Mouse (Mus musculus) adrenal gland, adult 8-10 months (tissue): ENCODE data around the gene Kat2a. TPM values are rescaled to one million over a fixed set of nuclear protein-coding genes. Genes with fewer than 3 reads are reported as not detected.

ENCODE experiments used
- DNase-seq: peaks from one replicate; pipeline ENCODE4 v3.0.0; 2022
- total RNA-seq, 4 experiments: library from RNA; stranded (reverse); gene quantifications; 2 replicates each; pipeline ENCODE4 v1.2.4; 2022

Gene Kat2a
- total RNA-seq, 4 experiments from 2014 or later = 43.3 to 57.7 (median 52.2) TPM

DNA sequence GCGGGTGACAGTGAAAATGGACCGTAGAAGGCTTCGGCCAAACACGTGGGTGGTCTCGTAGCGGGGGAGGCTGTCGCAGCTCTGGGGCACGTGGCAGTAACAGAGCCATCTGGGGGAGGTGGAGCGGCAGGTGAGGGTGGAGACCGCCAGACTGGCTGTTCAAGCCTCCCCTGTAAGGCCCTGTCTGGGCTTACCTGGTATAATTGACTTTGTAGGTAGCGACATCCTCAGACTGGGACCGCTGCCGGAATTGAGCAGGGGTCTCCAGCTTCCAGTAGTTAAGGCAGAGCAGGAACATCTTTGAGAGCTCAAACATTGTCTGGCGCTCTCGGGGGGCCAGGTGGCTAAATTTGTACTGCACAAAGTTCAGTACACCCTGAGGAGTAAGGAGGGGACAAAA is 1.7 kb downstream of the Kat2a start:
- no peak for DNase-seq

DNA sequence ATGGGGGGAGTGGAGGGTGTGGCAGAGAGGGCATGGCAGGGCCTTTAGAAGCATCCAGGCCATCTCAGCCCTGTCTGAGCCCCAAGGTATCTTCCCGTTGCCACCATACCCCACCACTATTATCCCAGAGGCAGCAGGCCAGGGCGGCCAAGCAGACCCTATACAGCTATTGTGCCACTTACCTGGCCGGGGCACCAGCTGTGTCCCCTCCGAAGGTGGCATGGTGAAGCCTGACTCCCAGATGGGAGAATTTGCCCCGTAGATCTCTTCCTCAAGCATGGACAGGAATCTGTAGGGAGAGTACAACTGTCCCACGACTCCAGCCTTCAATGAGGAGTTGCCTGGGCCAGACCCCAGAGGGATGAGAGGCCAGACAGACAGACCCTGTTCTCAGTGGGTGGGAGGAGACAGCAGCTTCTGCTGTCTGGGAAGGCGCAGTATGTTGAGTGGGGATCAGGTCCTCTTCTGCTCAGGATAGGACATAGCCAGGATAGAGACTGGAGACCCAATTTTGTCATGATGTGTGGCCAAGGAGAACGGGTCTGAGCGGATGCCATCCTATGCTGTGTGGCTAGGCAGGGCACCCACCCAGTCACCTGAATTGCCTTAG is 3.0 kb downstream of the Kat2a start:
- DNase-seq = no peak

DNA sequence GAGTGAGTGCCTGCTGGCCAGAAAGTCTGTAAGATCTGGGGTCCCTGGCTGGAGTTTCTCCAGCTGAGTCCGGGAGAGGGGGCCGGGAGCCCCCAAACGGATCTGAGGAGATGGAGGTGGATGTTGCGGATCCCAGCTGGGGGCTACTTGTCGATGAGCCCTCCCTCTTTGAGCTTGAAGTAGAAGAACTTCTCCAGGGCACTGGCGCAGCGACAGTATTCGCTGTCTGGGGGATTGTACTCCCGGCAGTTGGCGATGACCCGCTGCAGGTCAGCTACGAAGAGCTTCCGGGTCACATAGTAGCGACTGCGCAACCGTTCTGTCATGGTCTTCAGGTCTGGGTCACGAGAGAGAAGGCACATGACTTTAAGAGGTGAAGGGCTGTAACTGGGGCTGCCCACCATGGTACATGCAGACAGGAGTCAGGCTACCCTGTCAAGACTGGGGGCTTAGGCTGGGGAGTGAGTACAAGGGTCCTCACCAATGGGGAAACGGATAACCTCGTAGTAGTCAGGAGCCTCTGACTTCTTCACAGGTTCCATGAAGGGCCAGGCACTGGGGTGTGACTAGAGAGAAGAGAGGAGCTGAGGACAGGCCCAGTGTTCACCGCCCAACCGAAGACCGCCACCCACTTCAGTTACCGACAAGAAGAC is 7.0 kb downstream of the Kat2a start:
- no peak for DNase-seq

GRCm38 (mm10) chr11:100703851-100704531 is 8.3 kb downstream of the Kat2a start, which contains the start of gene Dhx58:
Gene Dhx58, minus strand, starts transcription at chr11:100704271.
- DNase-seq = no peak

DNA sequence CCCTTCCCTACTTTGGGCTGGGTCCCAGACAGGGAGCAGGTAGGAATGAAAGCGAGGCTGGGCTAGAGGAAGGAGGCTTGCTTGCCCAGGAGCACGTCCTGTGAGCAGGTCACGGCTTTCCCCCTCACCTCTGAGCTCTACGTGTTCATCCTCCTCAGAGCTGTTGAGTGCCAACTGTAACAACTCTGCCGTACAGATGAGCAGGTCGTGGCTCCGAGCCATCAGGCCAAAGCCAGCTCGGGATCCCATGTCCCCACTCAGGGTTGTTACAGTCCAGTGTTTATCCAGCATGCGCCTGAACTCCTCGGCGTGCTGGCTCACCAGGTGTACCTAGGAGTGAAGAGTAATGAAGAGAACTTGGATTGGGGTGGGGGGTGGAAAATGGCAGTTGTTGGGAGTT is 8.9 kb downstream of the Kat2a start:
- no peak for DNase-seq

DNA sequence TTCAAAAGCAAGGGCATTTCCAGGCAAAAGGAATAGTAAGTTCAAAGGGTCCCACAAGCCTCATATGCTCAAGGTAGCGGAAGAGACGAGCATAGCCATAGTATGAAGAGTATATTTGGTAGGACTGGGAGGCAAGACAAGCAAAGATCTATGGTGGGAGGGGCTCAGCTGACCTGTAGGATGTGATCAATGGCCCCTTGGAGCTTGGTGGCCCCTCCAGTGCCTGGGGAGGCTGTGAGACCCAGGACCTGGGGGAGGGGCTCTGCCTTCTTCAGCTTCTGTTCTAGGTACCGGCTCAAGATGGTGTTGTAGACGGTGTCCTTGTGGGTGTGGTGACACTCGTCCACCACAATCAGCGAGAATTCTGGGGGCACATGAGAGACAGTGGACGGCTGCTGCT is 9.4 kb downstream of the Kat2a start:
- no peak for DNase-seq

DNA sequence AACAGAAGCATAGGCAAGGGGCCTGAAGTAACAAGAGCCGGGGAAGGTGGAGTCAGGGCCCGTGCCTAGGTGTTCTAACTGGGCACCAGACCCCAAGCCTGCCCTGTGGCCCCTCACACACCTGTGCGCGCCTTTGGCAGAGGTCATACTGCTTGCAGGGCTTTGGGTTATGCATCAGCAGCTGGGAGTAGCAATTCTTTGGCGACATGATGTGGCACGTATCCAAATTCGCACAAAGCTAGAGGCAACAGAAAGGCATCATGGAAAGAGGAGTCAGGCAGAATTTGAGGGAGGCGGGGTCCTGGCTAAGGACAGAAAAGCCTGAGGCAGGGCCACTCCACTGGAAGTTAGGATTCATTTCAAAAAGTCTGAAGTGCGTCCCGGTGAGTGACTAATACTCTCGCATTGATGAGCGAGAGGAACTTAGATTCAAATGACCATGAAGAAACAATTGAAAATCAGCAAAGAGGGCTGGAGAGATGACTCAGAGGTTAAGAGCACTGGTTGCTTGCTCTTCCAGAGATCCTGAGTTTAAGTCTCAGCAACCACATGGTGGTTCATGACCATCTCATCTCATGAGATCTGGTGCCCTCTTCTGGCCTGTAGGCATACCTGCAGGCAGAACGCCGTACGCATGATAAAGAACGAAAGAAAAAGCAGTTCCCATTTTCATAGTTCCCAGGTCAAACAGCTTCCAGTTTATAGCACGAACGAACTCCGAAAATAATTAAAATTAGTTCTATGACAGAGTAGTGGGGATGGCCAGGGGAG is 10.0 kb downstream of the Kat2a start:
- DNase-seq = no peak

DNA sequence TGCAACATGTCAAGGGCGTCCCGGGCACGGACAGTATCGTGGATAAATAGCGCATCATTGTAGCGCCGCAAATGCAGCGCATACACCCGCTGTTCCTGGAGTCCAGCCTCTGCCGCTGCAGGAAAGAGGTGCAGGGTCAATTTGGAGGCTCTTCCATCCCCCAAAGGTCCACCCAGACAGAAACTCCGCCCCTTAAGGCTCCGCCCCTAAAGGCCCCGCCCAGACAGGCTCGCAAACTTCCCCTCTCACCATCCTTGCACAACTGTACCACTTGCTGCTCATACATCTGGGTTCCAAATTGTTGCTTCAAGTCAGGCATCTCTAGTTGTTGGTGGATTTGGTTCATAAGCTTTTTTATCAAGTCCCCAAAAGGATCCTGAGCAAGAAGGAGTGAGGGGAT is 11.0 kb downstream of the Kat2a start:
- DNase-seq = peak; percentile 84

DNA sequence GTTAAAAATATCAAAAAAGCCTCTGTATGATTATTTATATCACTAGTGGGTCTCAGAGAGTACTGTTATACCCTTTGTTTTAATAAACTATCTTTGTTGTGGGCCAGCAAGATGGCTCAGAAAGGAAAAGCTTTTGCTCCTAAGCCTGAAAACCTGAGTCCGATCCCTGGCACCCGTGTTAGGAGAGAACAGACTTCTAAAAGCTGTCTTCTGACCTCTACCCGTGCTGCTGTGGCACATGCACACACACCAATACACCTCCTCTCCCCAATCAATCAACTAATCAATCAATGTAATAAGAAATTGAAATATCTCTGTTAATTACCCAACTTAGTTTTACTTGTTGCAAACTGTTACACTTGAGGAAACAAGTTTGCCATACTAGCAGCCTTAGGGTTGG is 11.6 kb downstream of the Kat2a start:
- DNase-seq = no peak

- DNase-seq = peak; percentile 67
Measured at GRCm38 (mm10) chr11:100697921-100698320, 14.3 kb downstream of the Kat2a start.

GRCm38 (mm10) chr11:100694926-100695325 is 17.3 kb downstream of the Kat2a start:
- DNase-seq = no peak

DNA sequence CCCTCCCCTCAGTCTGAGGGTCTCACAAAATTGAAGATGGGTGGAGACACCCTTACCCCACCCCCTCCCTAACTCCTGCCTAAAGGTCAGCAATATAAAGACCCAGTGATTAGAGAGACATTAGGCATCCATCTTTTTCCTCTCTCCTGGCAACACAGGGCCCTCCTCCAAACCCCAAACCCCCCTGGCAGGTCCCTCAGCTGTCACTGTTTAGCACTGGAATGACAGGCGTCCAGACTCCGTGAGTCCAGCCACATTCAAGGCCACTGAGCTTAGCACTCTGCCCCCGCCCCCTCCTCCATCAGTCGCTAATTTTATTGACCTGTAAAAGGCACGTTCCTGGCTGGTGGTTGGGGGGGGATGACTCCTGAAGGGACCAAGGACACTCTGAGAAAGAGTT is 19.1 kb downstream of the Kat2a start:
- DNase-seq = no peak

DNA sequence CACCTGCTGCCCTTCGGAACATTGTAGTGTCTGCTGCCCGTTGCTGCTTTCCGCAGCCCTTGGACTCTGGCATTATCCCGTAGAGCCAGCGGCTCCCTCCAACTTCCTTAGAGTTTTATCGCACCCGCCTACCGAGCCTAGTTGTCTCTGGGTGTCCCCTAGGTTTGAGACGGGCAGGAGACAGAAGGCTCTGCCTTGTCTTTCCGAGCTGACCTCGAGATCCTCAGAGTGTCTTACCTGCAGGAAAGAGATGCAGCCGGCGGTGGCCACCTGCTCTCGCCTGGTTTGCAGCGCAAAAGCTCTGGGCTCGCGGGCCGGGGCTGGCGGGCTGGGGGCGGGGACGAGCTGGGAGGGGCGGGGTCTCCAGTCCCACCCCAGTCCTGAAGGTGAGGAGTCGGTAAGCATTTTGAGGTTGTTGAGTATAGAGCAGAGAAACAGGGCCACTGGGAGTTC is 20.1 kb downstream of the Kat2a start, which contains the start of gene Zfp385c:
TSS of gene Zfp385c (minus strand) at position 292 of the 453 bp plus-strand sequence.
- no peak for DNase-seq

- DNase-seq = no peak
Measured at GRCm38 (mm10) chr11:100690389-100690788, 21.9 kb downstream of the Kat2a start.

- DNase-seq = no peak
Measured at GRCm38 (mm10) chr11:100688443-100688842, 23.8 kb downstream of the Kat2a start.

DNA sequence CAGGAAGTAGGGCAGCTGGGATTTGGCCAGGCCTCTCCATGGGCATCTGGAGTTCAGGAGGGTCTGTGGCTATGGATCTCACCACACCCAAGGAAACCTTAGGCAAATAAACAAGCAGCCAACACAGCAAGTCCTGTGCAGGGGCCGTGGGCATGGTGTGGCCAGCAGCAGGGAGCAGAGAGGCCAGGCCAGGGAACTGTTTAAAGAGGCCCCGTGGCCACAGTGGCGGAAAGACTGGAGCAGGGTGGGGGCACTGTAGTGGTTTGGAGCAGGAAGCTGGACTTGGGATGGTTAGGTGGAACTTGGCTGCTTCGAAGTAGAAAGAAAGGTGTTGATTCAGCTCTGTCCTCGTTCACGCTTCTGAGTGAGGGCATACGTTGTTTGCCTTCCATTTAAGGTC is 25.0 kb downstream of the Kat2a start:
- DNase-seq = no peak

DNA sequence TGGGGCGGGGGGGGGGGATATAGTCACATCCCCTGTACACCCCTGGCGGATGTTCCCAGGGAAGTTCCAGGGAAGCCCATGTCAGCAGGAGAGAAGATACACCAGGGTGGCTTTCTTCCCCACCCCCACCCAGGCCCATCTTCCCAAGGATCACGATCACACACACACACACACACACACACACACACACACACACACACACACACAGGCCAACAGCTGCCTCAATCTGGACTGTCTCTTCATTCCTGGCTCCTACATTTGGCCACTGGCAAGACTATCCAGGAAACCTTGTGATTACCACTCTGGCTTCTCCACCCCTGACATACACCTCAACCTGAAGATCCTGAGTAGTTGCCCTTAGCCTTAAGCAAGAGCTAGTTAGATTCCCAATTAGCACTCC is 26.9 kb downstream of the Kat2a start:
- no peak for DNase-seq

DNA sequence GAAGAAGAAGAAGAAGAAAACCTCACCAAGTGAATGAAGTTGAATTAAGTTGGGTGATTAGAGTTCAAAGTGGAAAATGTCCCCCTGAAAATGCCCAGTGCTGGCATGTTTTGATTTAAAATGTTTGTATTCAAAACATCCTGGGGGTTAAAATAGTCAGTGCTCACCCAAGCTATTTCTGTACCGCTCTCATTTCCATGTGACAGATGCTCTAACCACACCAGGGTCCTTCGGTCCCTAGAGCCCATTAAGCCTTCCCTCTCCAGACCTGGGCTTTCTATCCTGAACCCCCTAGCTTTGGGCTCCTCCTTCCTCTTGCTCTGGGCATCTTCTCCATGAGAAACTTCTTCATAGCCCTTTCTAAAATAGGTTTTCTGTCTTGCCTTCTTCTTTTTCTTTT is 28.2 kb downstream of the Kat2a start:
- no peak for DNase-seq

DNA sequence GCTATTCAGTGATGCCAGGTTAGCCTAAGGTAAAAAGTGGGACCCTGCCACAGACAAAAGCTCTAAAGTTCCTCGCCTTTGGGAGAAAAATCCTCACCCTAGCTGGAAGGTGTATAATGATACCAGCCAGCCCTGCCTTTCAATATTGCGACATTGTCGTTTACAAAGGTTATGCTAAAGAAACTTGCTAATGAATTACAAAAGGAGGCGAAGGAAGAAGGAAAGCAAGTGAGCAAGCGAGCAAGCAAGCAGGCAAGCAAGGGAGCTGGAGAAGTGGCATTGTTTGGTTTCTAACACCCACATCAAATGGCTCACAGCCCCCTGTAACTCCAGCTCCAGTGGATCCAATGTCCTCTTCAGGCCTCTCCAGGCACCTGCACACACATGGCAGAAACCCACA is 29.7 kb downstream of the Kat2a start:
- DNase-seq = no peak

DNA sequence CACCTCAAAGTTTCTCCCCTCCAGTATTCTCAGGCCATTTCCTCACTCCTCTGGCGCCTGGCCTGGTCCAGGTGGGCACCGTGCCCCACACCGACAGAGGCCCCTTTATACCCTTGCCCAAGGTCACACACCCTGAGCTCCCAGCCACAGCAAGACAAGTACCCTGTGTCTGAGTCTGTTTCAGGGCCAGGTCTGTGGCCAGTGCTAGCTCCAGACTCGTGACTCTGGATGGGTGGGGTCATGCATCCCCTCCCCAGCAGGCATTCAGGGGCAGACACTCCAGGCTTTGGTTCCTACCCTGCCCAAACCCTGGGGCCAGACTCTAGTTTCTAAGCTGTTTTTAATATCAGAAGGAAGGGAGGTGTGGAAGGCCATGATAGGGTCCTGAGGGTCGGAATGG is 30.4 kb downstream of the Kat2a start:
- DNase-seq = no peak

DNA sequence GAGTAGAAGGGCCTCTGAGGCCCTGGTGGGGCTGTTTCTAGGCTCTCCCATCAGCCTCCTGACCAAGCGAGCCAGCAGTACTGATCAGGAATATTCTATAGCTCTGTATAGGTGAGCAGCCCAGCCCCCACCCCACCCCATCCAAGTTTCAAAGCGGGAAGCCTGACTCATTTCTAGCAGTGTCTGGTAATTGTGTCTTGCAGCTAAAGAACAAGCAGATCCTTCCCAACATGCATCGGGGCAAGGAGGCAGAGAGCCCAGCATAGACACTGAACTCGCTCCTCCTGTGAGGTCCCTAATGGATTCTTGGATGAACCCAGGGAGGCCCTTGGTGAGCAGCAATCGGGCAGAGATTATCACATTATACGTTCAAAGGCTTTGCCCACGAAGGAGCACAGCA is 34.5 kb downstream of the Kat2a start:
- no peak for DNase-seq

GRCm38 (mm10) chr11:100673169-100673568 is 39.1 kb downstream of the Kat2a start:
- peak; percentile 41 for DNase-seq

DNA sequence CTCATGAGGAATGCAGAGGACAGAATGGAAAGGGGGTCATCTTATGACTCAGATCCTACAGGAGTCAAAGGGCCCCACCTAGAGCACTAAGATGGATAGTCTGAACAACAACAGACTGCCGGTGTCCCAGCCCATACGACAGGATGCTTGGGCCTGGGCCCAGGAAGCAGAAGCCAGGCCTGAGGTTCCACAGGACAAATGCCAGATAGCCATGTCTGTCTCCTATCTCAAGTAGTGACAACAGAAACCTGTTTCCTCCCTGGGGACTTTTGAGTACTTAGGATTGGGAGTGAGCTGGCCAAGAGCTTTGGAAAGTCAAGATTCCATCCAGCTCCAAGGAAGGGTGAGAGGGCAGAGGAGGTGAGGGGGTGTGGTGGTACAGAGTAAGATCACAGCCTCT is 40.3 kb downstream of the Kat2a start:
- DNase-seq = no peak
